Mouse (Mus musculus): ENCODE measurements around the gene Mocs1. TPM values are rescaled to one million over a fixed set of nuclear protein-coding genes. Genes with fewer than 3 reads are reported as not detected.

The Mocs1 gene
- polyA plus RNA-seq, 1 experiment from 2014 or later, result 6.9 TPM

- no peak for ATAC-seq (ENCODE audit: insufficient number of reproducible peaks, insufficient read depth, low FRiP score, low read depth)
- Histone ChIP-seq H3K27me3 (ENCODE audit: control insufficient read depth, insufficient read depth, low read length) (no peaks in the 10 kb centered on the region), H3K4me2 (ENCODE audit: low read length) (no peak overlapping the region), H3K4me1 (ENCODE audit: control insufficient read depth in 2 of 2, insufficient read depth in 2 of 2, low read length in 2 of 2) (peaks cover 12 to 14% of the 10 kb centered on the region in 2 experiments; a peak in 2 of 4 replicates), H3K36me3 (ENCODE audit: control insufficient read depth, insufficient read depth, low read length) (peaks cover 27% of the 10 kb centered on the region), H3K4me3 (ENCODE audit: control insufficient read depth in 1 of 2, insufficient read depth in 1 of 2, low read depth in 1 of 2, low read length in 2 of 2) (no peak overlapping the region), H3K27ac (replicated peaks in 1 of 2; ENCODE audit: control insufficient read depth in 1 of 2, insufficient read depth in 1 of 2, low read depth in 2 of 2, low read length in 2 of 2) (no peak overlapping the region), H3K9ac (ENCODE audit: low read length) (no peak overlapping the region), H3K9me3 (ENCODE audit: control insufficient read depth, low read length) (no peaks in the 10 kb centered on the region)
- 71% methylated on average over 3 of the region's 3 CpGs for WGBS
Measured at GRCm38 (mm10) chr17:49481876-49482275, 53.7 kb downstream of the Mocs1 start.

- H3K4me3 ChIP-seq (ENCODE audit: control insufficient read depth in 1 of 2, insufficient read depth in 1 of 2, low read depth in 1 of 2, low read length in 2 of 2), result no peak overlapping the region
- no peak for ATAC-seq (ENCODE audit: insufficient number of reproducible peaks, insufficient read depth, low FRiP score, low read depth)
- no peaks in the 10 kb centered on the region for H3K27me3 ChIP-seq (ENCODE audit: control insufficient read depth, insufficient read depth, low read length)
- peaks cover 17 to 19% of the 10 kb centered on the region in 2 experiments for H3K4me1 ChIP-seq (ENCODE audit: control insufficient read depth in 2 of 2, insufficient read depth in 2 of 2, low read length in 2 of 2)
- H3K9me3 ChIP-seq (ENCODE audit: control insufficient read depth, low read length), result no peaks in the 10 kb centered on the region
- H3K27ac ChIP-seq (replicated peaks in 1 of 2; ENCODE audit: control insufficient read depth in 1 of 2, insufficient read depth in 1 of 2, low read depth in 2 of 2, low read length in 2 of 2), result no peak overlapping the region
- 48% methylated on average over 3 of the region's 3 CpGs for WGBS
- no peak overlapping the region for H3K9ac ChIP-seq (ENCODE audit: low read length)
- H3K36me3 ChIP-seq (ENCODE audit: control insufficient read depth, insufficient read depth, low read length), result peaks cover 25% of the 10 kb centered on the region
- H3K4me2 ChIP-seq (ENCODE audit: low read length), result no peak overlapping the region
Measured at GRCm38 (mm10) chr17:49484435-49484834, 56.3 kb downstream of the Mocs1 start.

- Histone ChIP-seq H3K27ac (replicated peaks in 1 of 2; ENCODE audit: control insufficient read depth in 1 of 2, insufficient read depth in 1 of 2, low read depth in 2 of 2, low read length in 2 of 2) (peak overlapping the region; percentile 77 to 90), H3K9ac (ENCODE audit: low read length) (no peak overlapping the region), H3K27me3 (ENCODE audit: control insufficient read depth, insufficient read depth, low read length) (no peaks in the 10 kb centered on the region), H3K4me1 (ENCODE audit: control insufficient read depth in 2 of 2, insufficient read depth in 2 of 2, low read length in 2 of 2) (peaks cover 21 to 24% of the 10 kb centered on the region in 2 experiments), H3K4me2 (ENCODE audit: low read length) (peak overlapping the region; percentile 17; the same call in 1 of the 2 replicates), H3K36me3 (ENCODE audit: control insufficient read depth, insufficient read depth, low read length) (peaks cover 12% of the 10 kb centered on the region), H3K4me3 (ENCODE audit: control insufficient read depth in 1 of 2, insufficient read depth in 1 of 2, low read depth in 1 of 2, low read length in 2 of 2) (no peak overlapping the region), H3K9me3 (ENCODE audit: control insufficient read depth, low read length) (no peaks in the 10 kb centered on the region)
- 14% methylated on average over 5 of the region's 5 CpGs for WGBS
- peak; percentile 81 for ATAC-seq (ENCODE audit: insufficient number of reproducible peaks, insufficient read depth, low FRiP score, low read depth)
Measured at GRCm38 (mm10) chr17:49489098-49489497, 60.9 kb downstream of the Mocs1 start.

GRCm38 (mm10) chr17:49493276-49493675 is 65.1 kb downstream of the Mocs1 start:
- WGBS, result 91% methylated on average over 4 of the region's 4 CpGs

GRCm38 (mm10) chr17:49498169-49498568 is 70.0 kb downstream of the Mocs1 start:
- ATAC-seq (ENCODE audit: insufficient number of reproducible peaks, insufficient read depth, low FRiP score, low read depth), result no peak
- H3K4me3 ChIP-seq (ENCODE audit: control insufficient read depth in 1 of 2, insufficient read depth in 1 of 2, low read depth in 1 of 2, low read length in 2 of 2), result no peak overlapping the region
- no peaks in the 10 kb centered on the region for H3K9me3 ChIP-seq (ENCODE audit: control insufficient read depth, low read length)
- H3K27me3 ChIP-seq (ENCODE audit: control insufficient read depth, insufficient read depth, low read length), result no peaks in the 10 kb centered on the region
- H3K27ac ChIP-seq (replicated peaks in 1 of 2; ENCODE audit: control insufficient read depth in 1 of 2, insufficient read depth in 1 of 2, low read depth in 2 of 2, low read length in 2 of 2), result no peak overlapping the region
- WGBS, result 81% methylated on average over 3 of the region's 3 CpGs
- H3K9ac ChIP-seq (ENCODE audit: low read length), result no peak overlapping the region
- no peak overlapping the region for H3K4me2 ChIP-seq (ENCODE audit: low read length)
- H3K36me3 ChIP-seq (ENCODE audit: control insufficient read depth, insufficient read depth, low read length), result peaks cover 11% of the 10 kb centered on the region
- peaks cover 3 to 4% of the 10 kb centered on the region in 2 experiments; a peak in 1 of 4 replicates for H3K4me1 ChIP-seq (ENCODE audit: control insufficient read depth in 2 of 2, insufficient read depth in 2 of 2, low read length in 2 of 2)

More at GRCm38 (mm10) chr17:49493276-49493675, 65.1 kb downstream of the Mocs1 start:
- Histone ChIP-seq H3K4me2 (ENCODE audit: low read length) (no peak overlapping the region), H3K4me1 (ENCODE audit: control insufficient read depth in 2 of 2, insufficient read depth in 2 of 2, low read length in 2 of 2) (peaks cover 17 to 18% of the 10 kb centered on the region in 2 experiments), H3K27ac (replicated peaks in 1 of 2; ENCODE audit: control insufficient read depth in 1 of 2, insufficient read depth in 1 of 2, low read depth in 2 of 2, low read length in 2 of 2) (no peak overlapping the region), H3K9me3 (ENCODE audit: control insufficient read depth, low read length) (no peaks in the 10 kb centered on the region), H3K4me3 (ENCODE audit: control insufficient read depth in 1 of 2, insufficient read depth in 1 of 2, low read depth in 1 of 2, low read length in 2 of 2) (no peak overlapping the region), H3K9ac (ENCODE audit: low read length) (no peak overlapping the region), H3K36me3 (ENCODE audit: control insufficient read depth, insufficient read depth, low read length) (peaks cover 11% of the 10 kb centered on the region), H3K27me3 (ENCODE audit: control insufficient read depth, insufficient read depth, low read length) (no peaks in the 10 kb centered on the region)
- no peak for ATAC-seq (ENCODE audit: insufficient number of reproducible peaks, insufficient read depth, low FRiP score, low read depth)

- no peak overlapping the region for H3K4me3 ChIP-seq (ENCODE audit: control insufficient read depth in 1 of 2, insufficient read depth in 1 of 2, low read depth in 1 of 2, low read length in 2 of 2)
- H3K36me3 ChIP-seq (ENCODE audit: control insufficient read depth, insufficient read depth, low read length), result no peaks in the 10 kb centered on the region; the same call in 1 of the 2 replicates
- no peak overlapping the region for H3K27ac ChIP-seq (replicated peaks in 1 of 2; ENCODE audit: control insufficient read depth in 1 of 2, insufficient read depth in 1 of 2, low read depth in 2 of 2, low read length in 2 of 2)
- peaks cover 3 to 6% of the 10 kb centered on the region in 2 experiments; a peak in 1 of 4 replicates for H3K4me1 ChIP-seq (ENCODE audit: control insufficient read depth in 2 of 2, insufficient read depth in 2 of 2, low read length in 2 of 2)
- ATAC-seq (ENCODE audit: insufficient number of reproducible peaks, insufficient read depth, low FRiP score, low read depth), result no peak
- no peaks in the 10 kb centered on the region for H3K27me3 ChIP-seq (ENCODE audit: control insufficient read depth, insufficient read depth, low read length)
- 90% methylated on average over 2 of the region's 2 CpGs for WGBS
- no peaks in the 10 kb centered on the region for H3K9me3 ChIP-seq (ENCODE audit: control insufficient read depth, low read length)
- H3K9ac ChIP-seq (ENCODE audit: low read length), result no peak overlapping the region
- H3K4me2 ChIP-seq (ENCODE audit: low read length), result no peak overlapping the region
Measured at GRCm38 (mm10) chr17:49499635-49500034, 71.5 kb downstream of the Mocs1 start.

GRCm38 (mm10) chr17:49500234-49500633 is 72.1 kb downstream of the Mocs1 start:
- Histone ChIP-seq H3K36me3 (ENCODE audit: control insufficient read depth, insufficient read depth, low read length) (no peaks in the 10 kb centered on the region; the same call in 1 of the 2 replicates), H3K27me3 (ENCODE audit: control insufficient read depth, insufficient read depth, low read length) (no peaks in the 10 kb centered on the region), H3K4me1 (ENCODE audit: control insufficient read depth in 2 of 2, insufficient read depth in 2 of 2, low read length in 2 of 2) (peaks cover 3 to 6% of the 10 kb centered on the region in 2 experiments; a peak in 1 of 4 replicates), H3K9ac (ENCODE audit: low read length) (no peak overlapping the region), H3K9me3 (ENCODE audit: control insufficient read depth, low read length) (no peaks in the 10 kb centered on the region), H3K27ac (replicated peaks in 1 of 2; ENCODE audit: control insufficient read depth in 1 of 2, insufficient read depth in 1 of 2, low read depth in 2 of 2, low read length in 2 of 2) (no peak overlapping the region), H3K4me3 (ENCODE audit: control insufficient read depth in 1 of 2, insufficient read depth in 1 of 2, low read depth in 1 of 2, low read length in 2 of 2) (no peak overlapping the region), H3K4me2 (ENCODE audit: low read length) (no peak overlapping the region)
- WGBS, result 2% methylated on average over 2 of the region's 2 CpGs
- no peak for ATAC-seq (ENCODE audit: insufficient number of reproducible peaks, insufficient read depth, low FRiP score, low read depth)
